Mouse (Mus musculus) cerebellum, adult 18-20 months (tissue): Measurements from ENCODE around the gene Efcab7.

Experiments used
- DNase-seq, 2 experiments: peaks; one replicate each; pipeline ENCODE4 v3.0.0; 2021

The Efcab7 gene

DNA sequence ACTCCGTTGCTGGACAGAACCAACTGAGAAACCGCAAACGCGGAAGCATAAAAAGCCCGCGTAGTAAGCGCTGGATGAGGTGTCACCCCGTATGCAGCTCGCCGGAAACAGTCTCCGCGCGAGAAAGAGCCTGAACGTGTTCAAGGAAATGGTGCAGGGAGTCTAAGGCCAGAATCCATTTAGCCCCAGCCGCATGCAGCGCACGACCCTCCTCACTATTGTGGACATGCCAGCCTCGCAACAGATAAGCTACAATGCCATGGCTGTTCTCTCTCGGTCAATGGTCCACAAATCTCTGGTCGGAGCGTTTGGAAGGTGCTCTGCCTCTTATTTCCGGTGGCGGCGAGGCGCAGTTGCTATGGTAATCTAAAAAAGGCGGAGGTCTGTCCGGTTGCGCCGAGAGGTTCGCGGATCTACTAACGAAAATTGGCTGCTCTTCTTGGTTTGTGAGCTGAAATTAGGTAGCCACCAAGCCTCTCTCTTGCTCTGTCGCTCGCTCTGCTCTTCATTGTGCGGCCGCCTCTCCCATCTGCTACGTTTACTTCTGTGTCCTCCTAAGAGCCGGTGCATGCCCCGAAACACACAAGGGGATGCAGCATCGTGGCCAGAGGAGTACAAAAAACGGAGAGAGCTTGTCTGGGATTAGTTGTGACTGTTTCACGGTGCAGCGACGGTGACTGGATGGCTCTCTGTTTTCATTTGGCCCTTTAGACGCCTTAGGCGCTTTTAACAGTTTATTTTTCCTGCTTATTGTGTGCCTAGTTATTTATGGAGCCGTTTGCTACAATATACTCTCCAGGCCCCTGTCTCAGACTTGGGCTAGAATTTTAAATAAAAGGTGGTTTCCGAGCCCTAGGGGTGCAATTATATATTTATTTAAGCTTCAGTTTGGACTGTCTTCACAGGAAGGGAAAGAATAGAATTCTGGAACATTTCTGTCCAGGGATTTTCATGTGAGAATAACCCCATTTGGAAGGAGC lies at the start of gene Efcab7:
Gene Efcab7, plus strand, starts transcription at position 105 of the 980 bp plus-strand sequence.
- DNase-seq: peak; percentile 80 to 88

DNA sequence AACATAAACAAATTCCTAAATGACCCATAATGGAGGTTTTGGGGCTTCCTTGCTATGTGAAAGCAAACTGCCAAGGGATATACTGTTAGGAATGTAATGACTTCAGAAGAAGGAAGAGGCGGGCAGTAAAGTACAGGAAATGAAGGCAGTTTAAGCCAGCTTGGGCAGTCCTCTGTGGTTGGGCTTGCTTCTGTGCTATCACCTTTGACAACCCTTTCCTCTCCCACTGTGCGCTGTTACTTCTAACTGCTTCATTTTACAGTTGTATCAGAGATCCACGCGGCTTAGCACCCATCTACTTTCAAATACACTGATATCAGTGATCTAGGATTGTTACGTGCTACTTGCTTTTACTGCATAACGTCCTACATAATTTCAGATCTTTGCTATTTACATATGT lies 36.6 kb upstream of the Efcab7 start:
- DNase-seq: no peak

DNA sequence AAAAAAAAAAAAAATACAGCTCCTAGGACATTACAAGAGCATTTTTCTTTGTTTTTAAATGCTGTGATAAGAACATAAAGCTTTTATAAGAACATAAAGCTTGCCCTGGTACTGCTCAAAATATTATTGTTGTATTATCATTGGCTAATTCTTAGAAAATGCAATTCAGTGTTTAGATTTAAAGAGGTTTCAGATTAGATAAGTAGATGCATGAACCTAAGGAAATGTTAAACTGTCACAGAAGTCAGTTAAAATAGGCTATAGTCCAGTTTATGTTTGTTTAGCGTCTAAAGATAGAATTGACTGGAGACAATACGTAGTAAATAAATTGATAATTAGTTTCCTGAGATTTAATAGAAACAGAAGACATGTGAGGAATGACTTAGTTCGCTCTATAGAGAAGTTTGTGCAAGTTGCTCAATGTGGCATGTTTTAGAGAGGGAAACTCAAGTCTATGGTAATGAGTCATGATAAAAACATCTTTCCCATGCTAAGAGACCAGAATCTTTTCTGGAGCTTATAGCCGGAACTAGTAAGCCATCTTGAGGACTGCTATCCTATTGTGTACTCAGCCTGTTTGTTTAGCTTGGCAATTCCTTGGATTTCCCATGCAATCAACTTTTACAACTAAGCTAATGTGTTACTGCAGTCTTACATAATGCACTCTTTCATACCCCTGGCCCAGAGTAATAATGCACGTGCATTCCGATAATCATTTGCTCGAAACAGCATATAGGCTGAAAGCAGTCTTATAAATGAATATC lies 12.1 kb upstream of the Efcab7 start:
- DNase-seq: no peak

DNA sequence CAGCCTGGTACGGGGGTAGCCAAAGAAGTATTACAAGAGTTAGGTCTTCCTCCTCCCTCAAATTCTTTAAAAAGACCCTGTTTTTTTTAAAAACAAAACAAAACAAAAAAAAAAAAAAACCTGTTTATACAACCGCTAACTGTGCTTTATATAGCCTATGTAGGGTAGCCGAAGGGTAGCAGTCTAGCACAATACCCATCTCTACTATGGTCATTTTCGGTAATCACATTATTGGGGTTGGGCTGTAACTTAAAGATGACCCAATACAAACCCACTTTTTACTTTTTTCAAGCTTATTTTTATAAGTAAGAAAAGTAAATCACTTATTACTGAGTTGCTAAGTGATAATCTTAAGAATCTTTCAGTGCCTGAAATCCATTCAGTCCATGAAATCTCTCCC lies 661 bp upstream of the Efcab7 start:
- no peak for DNase-seq

DNA sequence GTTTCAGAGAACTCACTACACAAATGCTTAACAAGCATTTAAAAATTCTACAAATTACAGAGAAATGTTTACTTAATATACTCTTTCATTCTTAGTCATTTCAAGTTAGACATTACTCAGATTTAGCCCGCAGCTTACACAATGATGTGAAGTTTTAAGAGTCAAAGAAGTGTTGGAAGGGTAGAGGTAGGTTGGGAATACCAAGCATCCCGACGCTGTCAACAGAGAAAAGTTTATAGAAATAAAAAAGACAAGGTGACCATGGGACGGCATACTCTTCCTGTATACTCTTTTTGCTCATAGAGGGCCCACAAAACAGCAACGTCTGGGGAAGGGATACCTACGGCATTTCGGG lies 282 bp upstream of the Efcab7 start:
- no peak for DNase-seq

DNA sequence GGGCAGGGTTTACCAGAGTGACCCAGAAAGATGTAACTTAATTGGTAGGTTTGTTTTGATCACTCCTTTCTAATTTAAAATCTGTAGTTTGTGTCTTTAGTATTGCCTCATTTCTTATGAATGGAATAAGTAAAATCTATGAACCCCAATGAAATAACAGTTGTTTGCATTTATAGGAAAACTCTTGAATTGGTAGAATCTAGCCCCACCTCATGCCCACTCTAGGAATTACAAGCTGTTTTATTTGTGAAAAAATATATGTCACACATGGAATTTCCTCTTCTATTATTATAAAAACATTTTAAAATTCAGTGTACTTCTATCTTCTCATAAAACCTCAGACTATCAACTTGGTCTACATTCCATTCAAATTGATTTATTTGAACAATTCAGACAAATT lies 52.9 kb downstream of the Efcab7 start:
- peak; percentile 13 to 45 for DNase-seq

DNA sequence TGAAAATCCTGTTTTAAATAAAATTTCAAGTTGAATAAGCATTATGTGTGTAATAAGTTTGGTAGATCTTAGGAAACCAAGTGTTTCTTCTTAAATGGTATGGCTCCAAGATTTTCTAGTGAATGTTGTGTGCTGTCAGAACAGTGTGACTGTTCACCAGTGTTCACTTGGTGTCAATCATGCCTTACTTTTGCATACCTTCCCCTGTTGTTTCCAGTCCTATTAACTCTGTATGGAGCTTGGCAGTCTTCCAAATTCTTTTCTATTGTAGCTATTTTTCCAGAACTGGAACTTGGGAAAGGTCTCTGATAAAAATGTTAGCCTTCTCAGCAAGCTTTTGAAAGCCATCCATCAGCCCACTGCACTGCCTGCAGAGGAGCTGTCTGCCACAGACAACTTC lies 53.4 kb downstream of the Efcab7 start:
- DNase-seq: no peak

DNA sequence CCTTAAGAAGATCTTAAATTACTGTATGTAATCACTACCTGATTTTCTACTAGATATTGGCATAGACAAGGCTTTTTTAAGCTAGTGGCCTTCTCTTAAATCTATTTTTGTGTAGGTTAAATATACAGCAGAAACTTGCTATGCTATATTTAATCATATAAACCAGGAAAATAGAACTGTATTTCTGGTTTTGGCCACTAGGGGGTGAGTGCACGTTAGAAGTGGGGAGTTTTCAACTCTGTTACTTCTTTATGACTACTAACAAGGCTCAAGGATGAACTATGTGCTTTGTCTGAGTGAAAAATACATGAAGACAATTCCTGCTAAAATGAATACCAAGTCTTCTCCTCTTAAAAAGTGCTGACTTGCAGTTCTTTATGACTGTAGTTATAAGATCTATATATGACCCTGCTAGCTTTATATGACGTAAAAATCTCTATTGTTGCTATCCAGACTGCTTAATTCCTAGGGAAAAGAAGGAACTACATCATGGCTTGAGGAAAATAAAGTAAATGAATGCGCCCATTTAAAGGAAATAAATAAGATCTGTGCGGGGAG lies 85.0 kb downstream of the Efcab7 start:
- DNase-seq: no peak

DNA sequence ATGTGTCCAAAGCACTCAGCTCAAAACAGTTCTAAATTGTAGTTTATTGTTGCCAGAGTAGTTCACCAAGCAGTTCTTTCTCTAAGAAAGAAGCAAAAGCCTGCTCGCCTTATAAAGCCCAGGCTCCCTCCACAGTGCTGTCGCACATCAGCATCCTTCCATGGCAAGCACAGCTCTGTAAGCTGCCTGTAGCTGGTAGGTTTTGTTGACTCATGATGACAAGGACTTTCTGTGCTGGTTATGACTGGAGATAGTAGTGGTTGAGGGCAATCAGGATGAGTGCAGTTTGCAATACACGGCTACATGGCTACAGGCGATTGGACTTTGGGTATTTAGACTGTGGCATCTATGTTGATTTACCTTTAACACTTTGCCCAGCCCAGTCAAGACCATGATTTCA lies 97.4 kb downstream of the Efcab7 start:
- DNase-seq: no peak

DNA sequence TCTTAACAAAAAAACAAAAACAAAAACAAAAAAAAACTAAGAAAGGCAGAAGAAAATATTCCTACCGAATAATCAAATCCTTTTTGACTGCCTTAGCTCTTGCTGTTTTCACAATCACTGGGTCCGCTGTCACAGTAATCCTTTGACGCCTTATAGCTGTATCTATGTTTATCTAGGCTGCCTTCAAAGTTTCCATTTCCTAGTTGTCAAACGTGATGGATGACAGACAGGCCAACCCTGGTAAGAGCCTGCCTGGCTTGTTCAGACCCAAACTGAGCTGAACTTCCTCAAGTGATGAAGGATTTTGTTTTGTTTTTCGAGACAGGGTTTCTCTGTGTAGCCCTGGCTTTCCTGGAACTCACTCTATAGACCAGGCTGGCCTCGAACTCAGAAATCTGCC lies 99.5 kb downstream of the Efcab7 start:
- no peak for DNase-seq

DNA sequence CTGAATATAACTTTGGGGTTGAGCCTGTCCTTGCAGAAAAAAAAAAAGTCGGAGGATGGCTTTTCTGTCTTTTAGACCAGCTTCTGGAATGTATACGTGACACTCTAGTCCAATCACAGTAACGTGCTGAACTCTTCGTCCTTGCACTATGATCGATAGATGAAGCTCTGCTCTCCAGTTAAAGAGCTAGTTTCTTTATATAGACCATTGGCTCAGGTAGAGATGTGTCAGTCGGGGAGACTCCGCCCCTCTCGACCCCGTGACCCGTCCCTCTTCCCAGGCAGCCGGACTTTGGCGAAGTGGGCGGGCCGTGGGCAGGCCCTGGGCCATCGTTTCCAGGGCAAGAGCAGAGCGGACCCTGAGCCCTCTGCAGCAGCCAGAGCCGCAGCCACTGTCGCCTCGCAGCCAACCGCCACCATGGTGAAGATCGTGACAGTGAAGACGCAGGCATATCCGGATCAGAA lies 100.2 kb downstream of the Efcab7 start, which contains the start of gene Pgm1:
Gene Pgm1, plus strand, starts transcription at position 266 of the 464 bp plus-strand sequence.
- peak; percentile 90 to 94 for DNase-seq

DNA sequence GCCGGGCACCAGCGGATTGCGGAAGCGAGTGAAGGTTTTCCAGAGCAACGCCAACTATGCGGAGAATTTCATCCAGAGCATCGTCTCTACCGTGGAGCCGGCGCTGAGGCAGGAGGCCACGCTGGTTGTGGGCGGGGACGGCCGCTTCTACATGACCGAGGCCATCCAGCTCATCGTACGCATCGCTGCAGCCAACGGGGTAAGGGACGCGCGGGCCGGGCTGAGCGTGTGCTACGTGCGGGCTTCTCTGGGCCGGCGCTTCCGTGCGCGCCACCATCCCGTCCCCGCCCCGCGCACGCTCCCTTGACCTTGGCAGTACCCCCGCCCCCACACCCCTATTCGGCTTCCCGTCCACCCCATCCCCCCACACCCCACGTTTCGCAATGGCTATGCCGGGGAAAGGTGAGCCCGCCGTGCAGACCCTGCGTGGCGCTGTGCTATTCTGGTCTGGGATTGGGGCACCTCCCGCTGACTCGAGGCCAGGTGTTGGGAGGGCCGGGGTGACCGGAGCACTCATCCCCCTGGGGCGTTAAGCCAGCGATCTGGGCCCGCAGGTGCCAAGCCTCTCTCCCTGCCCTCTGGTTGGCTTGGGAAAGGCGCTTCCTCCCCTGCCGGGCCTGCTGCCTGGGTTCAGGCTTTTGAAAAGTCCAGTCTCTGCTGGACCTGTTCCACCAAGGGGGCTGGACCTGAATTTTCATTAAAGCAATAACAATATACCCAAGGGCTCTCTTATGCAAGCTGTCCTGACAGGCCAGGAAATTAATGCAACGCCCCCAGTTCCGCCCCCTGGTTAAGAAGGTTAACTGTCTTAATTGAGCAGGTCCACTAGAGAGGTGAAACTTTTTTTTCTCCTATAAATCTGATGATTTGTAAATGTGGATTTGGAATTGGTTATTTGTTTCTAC lies 100.9 kb downstream of the Efcab7 start, which contains the start of gene Itgb3bp:
Gene Itgb3bp, minus strand, starts transcription at position 201 of the 905 bp plus-strand sequence.
- peak; percentile 84 for DNase-seq

DNA sequence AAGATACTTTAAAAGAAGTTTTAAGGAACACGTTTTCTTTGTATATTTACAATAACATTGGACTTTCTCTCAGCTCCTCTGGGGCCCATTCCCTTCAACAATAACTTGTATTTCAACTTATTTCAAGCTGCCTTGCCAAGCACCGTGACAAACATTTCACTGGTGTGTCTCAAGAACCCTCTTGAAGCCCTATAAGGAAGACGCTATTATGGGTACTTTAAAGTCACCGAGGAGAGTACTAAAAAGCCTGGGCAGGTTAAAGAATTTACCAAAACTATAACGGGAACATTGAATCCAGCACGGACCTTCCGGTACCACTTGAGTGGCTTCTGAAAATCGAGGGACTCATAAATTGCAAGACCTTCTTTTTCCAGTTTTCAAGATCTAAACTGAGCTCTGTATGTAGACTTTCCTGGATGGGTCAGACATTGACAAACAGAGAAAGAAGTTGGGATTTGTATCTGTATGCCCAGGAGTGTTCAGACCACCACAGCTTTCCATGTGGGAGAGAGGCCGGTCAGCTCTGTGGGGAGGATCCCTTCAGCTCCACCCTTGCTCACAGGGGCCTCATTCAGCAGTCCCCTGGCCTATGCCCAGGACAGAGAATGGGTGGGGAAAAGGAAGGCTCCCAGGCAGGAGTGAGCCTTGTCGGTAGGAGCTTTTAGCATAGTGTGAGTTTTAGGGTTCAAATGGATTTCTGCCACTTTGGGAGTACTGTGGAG lies 101.7 kb downstream of the Efcab7 start:
- peak in 1 of 2 experiments; percentile 25 for DNase-seq

DNA sequence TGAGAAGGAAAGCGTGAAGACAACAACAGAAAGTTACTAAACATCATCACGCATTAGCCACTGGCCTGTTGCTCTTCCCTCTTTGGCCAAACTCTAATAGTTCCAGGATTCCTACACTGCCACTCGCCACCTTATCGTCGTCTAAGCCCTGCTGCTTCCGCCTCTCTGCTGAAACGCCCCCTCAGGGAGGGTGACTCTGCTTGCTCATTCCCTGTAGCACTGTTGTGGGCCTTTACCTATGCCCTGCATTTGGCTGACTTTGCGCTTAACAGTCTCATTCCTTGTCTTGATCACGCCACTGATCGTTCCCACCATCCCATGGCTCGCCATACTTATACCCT lies 102.2 kb downstream of the Efcab7 start:
- DNase-seq: no peak

DNA sequence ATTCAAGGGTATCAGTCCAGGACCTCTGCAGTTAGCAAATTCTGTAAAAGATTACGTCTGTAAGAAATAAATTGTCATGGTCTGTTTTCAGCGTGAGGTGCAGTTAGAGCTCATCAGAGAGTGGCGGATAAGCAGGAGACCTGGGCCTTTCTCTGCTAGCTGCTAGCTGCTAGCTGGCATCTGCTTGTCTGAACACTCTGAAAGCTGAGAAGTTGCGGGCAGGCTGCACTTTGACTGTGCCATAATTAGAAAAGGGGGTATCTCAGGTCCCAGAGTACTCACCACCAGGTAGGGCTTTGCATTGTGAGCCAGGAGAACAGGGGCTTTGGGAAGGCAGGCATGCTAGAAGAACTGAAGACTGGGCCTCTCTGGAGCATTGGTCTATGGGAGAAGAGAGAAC lies 102.8 kb downstream of the Efcab7 start:
- no peak for DNase-seq

DNA sequence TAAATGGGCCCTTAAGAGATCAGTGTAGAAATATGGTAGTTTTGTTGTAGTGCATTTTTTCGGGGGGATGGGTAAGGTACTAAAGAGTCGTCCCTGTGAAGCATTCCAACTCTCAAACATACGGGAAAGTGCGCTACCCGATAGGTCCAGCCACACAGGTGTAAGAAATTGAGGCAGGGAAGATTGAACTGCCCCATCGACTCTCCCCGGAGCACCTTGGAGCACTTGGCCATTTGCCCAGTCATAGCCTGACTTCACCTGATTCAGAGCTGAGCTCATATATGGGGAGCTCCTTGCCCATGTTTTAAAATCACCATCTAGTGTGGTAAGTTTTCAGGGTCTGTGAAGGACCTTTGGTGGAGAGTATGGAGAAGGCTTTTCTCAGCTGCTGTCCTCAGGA lies 105.9 kb downstream of the Efcab7 start:
- DNase-seq: peak; percentile 47 to 51

DNA sequence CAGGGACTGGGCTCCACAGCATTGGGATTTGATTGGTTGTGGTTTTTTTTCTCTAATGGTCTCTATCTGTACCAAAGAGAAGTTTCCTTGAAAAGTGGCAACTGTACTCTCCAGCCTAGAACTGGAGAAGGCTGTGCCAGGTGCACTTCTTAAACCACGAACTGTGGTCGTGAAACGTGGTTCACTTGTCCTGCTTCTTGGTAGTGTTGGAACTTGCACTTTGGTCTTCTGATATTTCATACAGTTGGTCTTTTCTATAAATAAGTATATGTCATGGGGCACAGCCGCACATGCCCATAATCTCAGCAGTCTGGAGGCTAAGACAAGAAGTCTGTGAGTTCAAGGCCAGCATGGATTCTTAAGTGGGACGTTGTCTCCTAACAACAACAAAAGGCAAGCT lies 107.3 kb downstream of the Efcab7 start:
- DNase-seq: no peak

DNA sequence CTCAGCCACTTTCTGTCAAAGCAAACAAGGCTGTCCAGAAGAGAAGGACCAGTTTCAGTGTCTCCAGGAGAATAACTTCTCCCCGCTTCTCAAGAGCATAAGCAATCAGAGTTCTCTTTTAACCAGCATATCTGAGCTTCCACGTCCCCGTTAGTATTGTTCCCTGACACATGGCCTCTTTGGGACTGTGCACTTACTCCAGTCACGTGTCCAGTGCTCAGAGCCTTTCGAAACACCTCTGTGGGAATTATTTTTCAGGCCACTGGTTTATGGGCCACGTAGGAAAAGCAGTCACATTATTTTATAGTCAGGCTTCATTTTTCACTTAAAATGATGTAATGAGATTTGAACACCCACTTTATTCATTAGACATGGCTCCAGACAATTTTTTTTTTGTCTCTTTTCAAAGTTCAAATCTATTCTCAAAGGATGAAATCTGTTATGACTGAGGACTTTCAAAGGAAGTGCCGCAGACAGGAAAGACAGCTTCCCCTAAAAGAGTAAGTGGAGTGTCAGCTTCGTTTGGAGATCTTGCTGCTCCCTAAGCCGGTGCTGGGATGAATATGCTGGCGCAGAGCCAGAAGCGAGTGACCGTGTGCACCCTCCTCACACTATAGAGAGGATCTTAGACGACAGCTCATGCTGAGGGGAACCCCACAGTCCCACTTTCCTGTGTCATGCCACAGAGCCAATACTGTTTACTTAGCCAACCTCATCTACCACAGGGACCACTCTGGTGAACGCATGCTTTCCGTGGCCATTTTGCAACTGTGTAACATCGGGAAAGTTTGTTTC lies 110.9 kb downstream of the Efcab7 start:
- no peak for DNase-seq

DNA sequence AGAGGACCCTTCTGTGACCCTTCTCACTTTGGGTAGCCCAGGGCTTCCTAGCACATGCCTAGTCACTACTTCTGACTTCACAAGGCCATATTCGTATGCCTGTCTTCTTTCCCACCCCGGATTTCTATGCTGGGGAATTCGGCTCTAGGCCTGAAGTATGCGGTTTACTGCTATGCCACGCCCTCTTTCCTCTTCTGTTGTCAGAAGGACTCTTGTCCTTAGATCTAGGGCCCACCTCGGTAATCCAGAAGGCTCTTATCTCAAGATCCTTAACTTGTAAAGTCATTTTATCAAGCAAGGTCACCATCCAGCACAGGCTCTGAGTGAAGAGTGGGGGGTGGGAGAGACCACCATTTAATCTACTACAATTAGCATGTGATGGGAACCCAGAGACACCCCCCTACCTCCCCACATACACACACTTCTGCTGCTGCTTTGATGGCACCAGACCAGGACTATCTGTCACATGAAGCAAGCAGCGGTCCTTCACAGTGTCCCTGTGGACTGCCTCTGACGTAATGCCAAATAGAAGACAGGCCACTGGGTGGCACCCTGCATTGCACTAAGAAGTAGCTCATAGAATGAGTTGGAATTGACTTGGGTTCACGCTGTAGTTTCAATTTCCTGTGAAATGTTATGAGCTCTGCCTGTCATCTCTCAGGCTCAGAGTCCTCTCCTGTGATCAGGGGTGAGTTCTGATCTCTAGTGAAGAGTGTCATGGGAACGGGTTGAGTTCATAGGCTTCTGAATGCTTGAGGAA lies 112.8 kb downstream of the Efcab7 start:
- DNase-seq: peak; percentile 26 to 35

DNA sequence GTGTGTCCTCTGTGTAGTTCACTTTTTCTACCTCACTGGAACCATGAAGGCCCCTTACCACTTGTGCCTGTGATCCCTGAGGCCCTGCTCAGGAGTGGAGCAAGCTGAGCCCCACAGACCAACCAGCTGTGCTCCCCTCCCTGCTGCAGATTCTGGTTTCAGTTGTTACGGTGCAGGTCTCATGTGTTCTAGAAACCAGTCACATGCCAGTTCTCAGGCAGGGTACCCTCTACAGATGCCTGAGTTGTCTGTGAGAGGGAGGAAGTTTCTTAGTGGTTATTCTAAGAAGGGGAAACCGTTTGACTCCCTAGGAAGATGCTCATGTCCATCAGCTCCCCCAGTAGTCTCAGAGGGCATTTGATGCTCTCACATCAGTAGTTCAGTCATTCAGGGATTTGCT lies 115.6 kb downstream of the Efcab7 start:
- DNase-seq: no peak
